Mouse (Mus musculus) myocyte (in vitro differentiated cells): ENCODE measurements around the gene Pagr1b. TPM values are rescaled to one million over a fixed set of nuclear protein-coding genes. Genes with fewer than 3 reads are reported as not detected.
A peak's percentile ranks its signal among the peaks of the same experiment; 100 is the strongest.

ENCODE experiments used
- H3K27me3 ChIP-seq: one replicate; pipeline ENCODE4 v1.6.1; 2011; ENCODE audit not compliant: control insufficient read depth, insufficient read depth, insufficient read length
- H3K36me3 ChIP-seq: one replicate; pipeline ENCODE4 v1.6.1; 2011; ENCODE audit not compliant: control insufficient read depth, insufficient read depth
- H3K4me2 ChIP-seq: one replicate; pipeline ENCODE4 v1.6.1; 2011; ENCODE audit warnings: low read depth, control low read depth
- H3K4me3 ChIP-seq: one replicate; pipeline ENCODE4 v1.5.1; 2011; ENCODE audit warnings: mild to moderate bottlenecking, control low read depth, moderate library complexity
- H3K79me2 ChIP-seq: one replicate; pipeline ENCODE4 v1.6.1; 2011; ENCODE audit not compliant: control insufficient read depth, insufficient read depth
- H3ac ChIP-seq: one replicate; pipeline ENCODE4 v1.6.1; 2011; ENCODE audit not compliant: control insufficient read depth, insufficient read length
- CEBPB ChIP-seq: IDR thresholded peaks from 2 replicates; pipeline ENCODE4 v1.6.1; 2011; ENCODE audit warnings: mild to moderate bottlenecking, moderate library complexity; ENCODE audit not compliant: poor library complexity, insufficient read depth, severe bottlenecking
- E2F4 ChIP-seq: IDR thresholded peaks from one replicate; pipeline ENCODE4 v1.6.1; 2011; ENCODE audit warnings: mild to moderate bottlenecking, control low read depth, moderate library complexity; ENCODE audit not compliant: insufficient read depth
- MAX ChIP-seq: IDR thresholded peaks from one replicate; pipeline ENCODE4 v1.6.1; 2011; ENCODE audit warnings: low read depth, mild to moderate bottlenecking, control low read depth
- MYOD1 ChIP-seq, 3 experiments: IDR thresholded peaks; one replicate each; pipeline ENCODE4 v1.6.1; 2011; ENCODE audit warnings: control low read depth in 2 of 3, low read depth in 2 of 3, mild to moderate bottlenecking in 2 of 3, moderate library complexity in 1 of 3; ENCODE audit not compliant: insufficient read length in 2 of 3, control insufficient read depth in 1 of 3
- MYOG ChIP-seq, 3 experiments: IDR thresholded peaks; one replicate each; pipeline ENCODE4 v1.6.1; 2011; ENCODE audit warnings: control low read depth in 2 of 3, low read depth in 2 of 3, mild to moderate bottlenecking in 2 of 3; ENCODE audit not compliant: insufficient read length in 2 of 3, control insufficient read depth in 1 of 3, insufficient read depth in 1 of 3
- POLR2A ChIP-seq: IDR thresholded peaks from one replicate; pipeline ENCODE4 v1.6.1; 2011; ENCODE audit warnings: low read depth, mild to moderate bottlenecking, control low read depth, moderate library complexity; ENCODE audit not compliant: insufficient read length
- POLR2AphosphoS2 ChIP-seq: IDR thresholded peaks from one replicate; pipeline ENCODE4 v1.6.1; 2011; ENCODE audit warnings: low read depth, control low read depth; ENCODE audit not compliant: insufficient read length
- REST ChIP-seq: IDR thresholded peaks from one replicate; pipeline ENCODE4 v1.6.1; 2011; ENCODE audit warnings: mild to moderate bottlenecking, control low read depth, moderate library complexity; ENCODE audit not compliant: insufficient read depth, insufficient read length
- SRF ChIP-seq: IDR thresholded peaks from one replicate; pipeline ENCODE4 v1.6.1; 2011; ENCODE audit warnings: low read depth; ENCODE audit not compliant: control insufficient read depth, insufficient read length
- TCF12 ChIP-seq: IDR thresholded peaks from one replicate; pipeline ENCODE4 v1.6.1; 2011; ENCODE audit warnings: mild to moderate bottlenecking, control low read depth; ENCODE audit not compliant: poor library complexity, insufficient read depth, severe bottlenecking
- TCF3 ChIP-seq: IDR thresholded peaks from one replicate; pipeline ENCODE4 v1.6.1; 2011; ENCODE audit warnings: low read depth, control low read depth; ENCODE audit not compliant: insufficient read length
- USF1 ChIP-seq: IDR thresholded peaks from one replicate; pipeline ENCODE4 v1.6.1; 2011; ENCODE audit warnings: low read depth, mild to moderate bottlenecking, control low read depth, moderate library complexity
- polyA plus RNA-seq: library from polyadenylated mRNA; unstranded; fragments of >200 nt; fragmentation: generic; extraction: Trizol; gene quantifications from one replicate; pipeline ENCODE4 v1.2.1, GENCODE M21; 2012; ENCODE audit warnings: missing spikeins

Pagr1b gene
- polyA plus RNA-seq, 1 experiment, result 0.95 TPM

- TF ChIP-seq SRF (no peak), MYOD1 (IDR thresholded peaks at IDR 0.05; ENCODE audit: control insufficient read depth in 1 of 3, insufficient read length in 2 of 3, low read depth in 2 of 3) (no peak), POLR2A (no peak), MAX (no peak), CEBPB (no peak), REST (no peak), TCF12 (no peak), TCF3 (no peak), POLR2AphosphoS2 (no peak), E2F4 (no peak), MYOG (IDR thresholded peaks at IDR 0.05; ENCODE audit: control insufficient read depth in 1 of 3, insufficient read depth in 1 of 3, insufficient read length in 2 of 3, low read depth in 2 of 3) (no peak), USF1 (no peak)
- H3K4me2 ChIP-seq, result no peak overlapping the region
- H3ac ChIP-seq, result no peak overlapping the region
- H3K36me3 ChIP-seq, result no peaks in the 10 kb centered on the region
- no peak overlapping the region for H3K4me3 ChIP-seq
- no peaks in the 10 kb centered on the region for H3K79me2 ChIP-seq
- H3K27me3 ChIP-seq, result no peaks in the 10 kb centered on the region
These were observed 27.5 kb downstream of the Pagr1b start for GRCm38 (mm10) chr7:126988816-126989215.

- no peak overlapping the region for H3K4me3 ChIP-seq
- TF ChIP-seq MYOG (IDR thresholded peaks at IDR 0.05; ENCODE audit: control insufficient read depth in 1 of 3, insufficient read depth in 1 of 3, insufficient read length in 2 of 3, low read depth in 2 of 3) (peak in 2 of 3 experiments; percentile 26 to 65), SRF (no peak), MYOD1 (IDR thresholded peaks at IDR 0.05; ENCODE audit: control insufficient read depth in 1 of 3, insufficient read length in 2 of 3, low read depth in 2 of 3) (peak in 1 of 3 experiments; percentile 72), POLR2AphosphoS2 (peak; percentile 56)
- H3K36me3 ChIP-seq, result no peaks in the 10 kb centered on the region
- H3K4me2 ChIP-seq, result no peak overlapping the region
- no peak overlapping the region for H3ac ChIP-seq
- no peaks in the 10 kb centered on the region for H3K79me2 ChIP-seq
- H3K27me3 ChIP-seq, result no peaks in the 10 kb centered on the region
These were observed 30.0 kb downstream of the Pagr1b start for GRCm38 (mm10) chr7:126986319-126986718.

GRCm38 (mm10) chr7:126984667-126985444 lies 31.4 kb downstream of the Pagr1b start:
- H3K27me3 ChIP-seq, result no peaks in the 10 kb centered on the region
- H3K4me3 ChIP-seq, result no peak overlapping the region
- H3K36me3 ChIP-seq, result peaks cover 5% of the 10 kb centered on the region
- H3K4me2 ChIP-seq, result peak overlapping the region; percentile 9
- no peak overlapping the region for H3ac ChIP-seq
- no peak for TF ChIP-seq SRF
- TF ChIP-seq MYOD1 (IDR thresholded peaks at IDR 0.05; ENCODE audit: control insufficient read depth in 1 of 3, insufficient read length in 2 of 3, low read depth in 2 of 3), result peak; percentile 13 to 89 (median 67)
- TF ChIP-seq USF1, result peak; percentile 66
- TF ChIP-seq MYOG (IDR thresholded peaks at IDR 0.05; ENCODE audit: control insufficient read depth in 1 of 3, insufficient read depth in 1 of 3, insufficient read length in 2 of 3, low read depth in 2 of 3), result peak; percentile 66 to 88 (median 66)
- no peak for TF ChIP-seq CEBPB
- TF ChIP-seq POLR2A, result no peak
- no peak for TF ChIP-seq REST
- TF ChIP-seq TCF12, result peak; percentile 23
- TF ChIP-seq TCF3, result no peak
- TF ChIP-seq E2F4, result no peak
- TF ChIP-seq POLR2AphosphoS2, result peak; percentile 61
- no peak for TF ChIP-seq MAX
- H3K79me2 ChIP-seq, result no peaks in the 10 kb centered on the region

GRCm38 (mm10) chr7:126983113-126983512 lies 33.2 kb downstream of the Pagr1b start:
- H3K27me3 ChIP-seq, result no peaks in the 10 kb centered on the region
- H3K4me3 ChIP-seq, result no peak overlapping the region
- no peak overlapping the region for H3K4me2 ChIP-seq
- H3K36me3 ChIP-seq, result peaks cover 11% of the 10 kb centered on the region
- H3K79me2 ChIP-seq, result no peaks in the 10 kb centered on the region
- peak in 1 of 3 experiments; percentile 24 for TF ChIP-seq MYOG (IDR thresholded peaks at IDR 0.05; ENCODE audit: control insufficient read depth in 1 of 3, insufficient read depth in 1 of 3, insufficient read length in 2 of 3, low read depth in 2 of 3)
- no peak for TF ChIP-seq POLR2A
- TF ChIP-seq POLR2AphosphoS2, result no peak
- peak in 2 of 3 experiments; percentile 34 to 76 for TF ChIP-seq MYOD1 (IDR thresholded peaks at IDR 0.05; ENCODE audit: control insufficient read depth in 1 of 3, insufficient read length in 2 of 3, low read depth in 2 of 3)
- TF ChIP-seq REST, result no peak
- H3ac ChIP-seq, result no peak overlapping the region

GRCm38 (mm10) chr7:126982054-126982453 lies 34.2 kb downstream of the Pagr1b start:
- Histone ChIP-seq H3K27me3 (no peaks in the 10 kb centered on the region), H3K4me3 (no peak overlapping the region), H3K79me2 (peaks cover 5% of the 10 kb centered on the region), H3K4me2 (no peak overlapping the region), H3K36me3 (peaks cover 14% of the 10 kb centered on the region), H3ac (no peak overlapping the region)
- no peak for TF ChIP-seq MYOD1 (IDR thresholded peaks at IDR 0.05; ENCODE audit: control insufficient read depth in 1 of 3, insufficient read length in 2 of 3, low read depth in 2 of 3)
- TF ChIP-seq SRF, result no peak
- TF ChIP-seq REST, result no peak
- TF ChIP-seq TCF3, result no peak
- no peak for TF ChIP-seq E2F4
- TF ChIP-seq MAX, result no peak
- TF ChIP-seq MYOG (IDR thresholded peaks at IDR 0.05; ENCODE audit: control insufficient read depth in 1 of 3, insufficient read depth in 1 of 3, insufficient read length in 2 of 3, low read depth in 2 of 3), result no peak
- no peak for TF ChIP-seq POLR2AphosphoS2
- no peak for TF ChIP-seq USF1
- TF ChIP-seq TCF12, result no peak
- no peak for TF ChIP-seq CEBPB
